Mouse (Mus musculus) heart, adult 2 months (tissue): ENCODE measurements around the gene Pml. TPM values are rescaled to one million over a fixed set of nuclear protein-coding genes. Genes with fewer than 3 reads are reported as not detected.
A peak's percentile ranks its signal among the peaks of the same experiment; 100 is the strongest.

ENCODE experiments used
- DNase-seq, 2 experiments: peaks; one replicate each; pipeline ENCODE4 v3.0.0; 2021
- H3K27ac ChIP-seq: fragments of 200-600 bp; 2 replicates; pipeline ENCODE4 v1.8.1; 2022
- H3K27me3 ChIP-seq: fragments of 200-500 bp; 2 replicates; pipeline ENCODE4 v1.6.1; 2012; ENCODE audit warnings: mild to moderate bottlenecking, low read length, inconsistent platforms, mixed read lengths; ENCODE audit not compliant: control insufficient read depth, insufficient read depth
- H3K36me3 ChIP-seq: fragments of 200-500 bp; 2 replicates; pipeline ENCODE4 v1.6.1; 2012; ENCODE audit warnings: low read length, inconsistent platforms; ENCODE audit not compliant: control insufficient read depth, insufficient read depth
- H3K4me1 ChIP-seq: fragments of 200-500 bp; 2 replicates; pipeline ENCODE4 v1.6.1; 2011; ENCODE audit warnings: low read length; ENCODE audit not compliant: control insufficient read depth, insufficient read depth
- H3K4me3 ChIP-seq: fragments of 200-600 bp; 2 replicates; pipeline ENCODE4 v1.8.1; 2022
- H3K79me2 ChIP-seq: fragments of 200-500 bp; replicated peaks from 2 replicates; pipeline ENCODE4 v1.6.1; 2012; ENCODE audit warnings: mild to moderate bottlenecking, inconsistent platforms, low read length, moderate library complexity, mixed read lengths; ENCODE audit not compliant: control insufficient read depth, insufficient read depth
- H3K9ac ChIP-seq: fragments of 200-500 bp; 2 replicates; pipeline ENCODE4 v1.6.1; 2012; ENCODE audit warnings: low read depth, mild to moderate bottlenecking, control low read depth, inconsistent platforms, low read length, mixed read lengths
- CTCF ChIP-seq: fragments of 200-600 bp; IDR thresholded peaks from 2 replicates; pipeline ENCODE4 v1.8.1; 2022; ENCODE audit warnings: antibody characterized with exemption, mild to moderate bottlenecking, moderate library complexity
- EP300 ChIP-seq: fragments of 200-500 bp; IDR thresholded peaks from 2 replicates; pipeline ENCODE4 v1.6.1; 2011; ENCODE audit warnings: low read depth, low read length, control low read depth; ENCODE audit not compliant: insufficient read depth
- POLR2A ChIP-seq: fragments of 200-500 bp; IDR thresholded peaks from 2 replicates; pipeline ENCODE4 v1.6.1; 2011; ENCODE audit warnings: mild to moderate bottlenecking, low read depth, low read length, control low read depth; ENCODE audit not compliant: insufficient read depth
- WGBS: fragments of 180-500 bp; shearing (Covaris S2); methylation state at CpG from one replicate; pipeline ENCODE4 v1.1.7; 2018; 5-methylcytosine and 5-hydroxymethylcytosine counted together
- intact Hi-C: fragments of 180-260 bp; cut with DNase I; formaldehyde crosslinking; loops from one replicate; pipeline ENCODE4 v1.15.1; 2025
- polyA plus RNA-seq: library from polyadenylated mRNA; depleted of rRNA; stranded (reverse); fragments of >200 nt; gene quantifications from 2 replicates; pipeline ENCODE4 v1.2.3, GENCODE M21; 2012
- total RNA-seq, 2 experiments: library from RNA; stranded (reverse); gene quantifications; 2 replicates each; pipeline ENCODE4 v1.2.3; 2021

Gene Pml
- total and polyA plus RNA-seq, 3 experiments = 7.5 to 10.4 (median 8.2) TPM

DNA sequence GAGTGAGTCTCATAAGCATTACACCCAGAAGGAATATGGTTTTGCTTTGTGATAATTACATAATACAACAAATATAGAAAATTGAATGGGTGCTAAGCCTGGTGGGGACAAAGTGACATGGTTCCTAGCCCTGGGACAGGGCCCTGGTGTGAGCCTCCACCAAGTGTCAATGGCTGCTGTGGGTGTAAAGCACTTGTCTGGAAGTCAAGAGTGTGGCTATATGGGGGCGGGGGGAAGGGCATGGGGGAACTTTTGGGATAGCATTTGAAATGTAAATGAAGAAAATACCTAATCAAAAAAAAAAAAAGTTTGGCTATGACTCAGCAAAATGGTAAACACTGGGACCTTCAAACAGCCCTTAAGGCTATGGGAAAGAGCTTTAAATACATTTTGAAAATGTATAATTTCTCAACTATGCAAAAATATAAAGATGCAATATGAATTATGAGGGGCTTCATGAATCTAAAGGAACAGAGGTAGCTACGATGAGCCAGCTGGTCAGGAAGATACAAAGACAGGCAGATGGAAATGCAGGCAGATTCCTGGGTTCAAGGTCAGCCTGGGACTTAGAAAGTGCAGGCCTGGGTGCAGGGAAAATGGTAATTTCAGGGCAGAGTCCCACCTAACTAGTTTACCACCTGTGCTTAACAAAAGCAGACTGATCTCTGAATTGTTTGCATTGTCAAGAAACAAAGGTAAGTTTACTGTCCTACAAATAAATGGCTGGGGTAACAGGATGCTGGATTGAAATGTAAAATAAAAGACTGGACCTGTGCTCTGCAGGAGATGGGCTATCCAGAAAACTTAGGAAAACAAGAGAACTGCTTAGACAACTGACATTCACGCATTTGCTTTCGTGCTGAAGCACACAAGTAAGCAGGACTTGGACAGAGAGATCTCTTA is 29.5 kb upstream of the Pml start:
- no peak for DNase-seq
- peaks cover 5% of the 10 kb centered on the region; the same call in 1 of the 2 replicates for H3K36me3 ChIP-seq
- WGBS = 76% methylated on average over 4 of the region's 4 CpGs
- peaks cover 13% of the 10 kb centered on the region for H3K4me1 ChIP-seq
- intact Hi-C loops = no loop called here
- H3K27me3 ChIP-seq = no peaks in the 10 kb centered on the region
- H3K4me3 ChIP-seq = no peak overlapping the region
- no peaks in the 10 kb centered on the region for H3K79me2 ChIP-seq
- TF ChIP-seq CTCF (no peak), EP300 (no peak), POLR2A (no peak)
- no peak overlapping the region for H3K27ac ChIP-seq
- no peak overlapping the region for H3K9ac ChIP-seq

DNA sequence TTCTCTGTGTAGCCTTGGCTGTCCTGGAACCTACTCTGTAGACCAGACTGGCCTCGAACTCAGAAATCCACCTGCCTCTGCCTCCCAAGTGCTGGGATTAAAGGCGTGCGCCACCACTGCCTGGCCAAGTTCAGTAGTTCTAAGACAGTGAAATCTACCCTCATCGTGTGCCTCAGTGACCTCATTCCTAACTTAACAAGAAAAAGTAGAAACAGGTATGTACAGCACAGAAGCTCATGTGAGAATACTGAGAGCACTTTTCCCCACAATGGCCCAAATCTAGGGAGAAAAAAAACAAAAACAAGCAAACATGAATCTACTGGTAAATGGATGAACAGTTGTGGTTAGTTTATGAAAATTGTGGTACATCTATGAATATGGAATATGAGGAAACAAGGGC is 28.7 kb upstream of the Pml start:
- H3K27ac ChIP-seq = no peak overlapping the region
- H3K4me1 ChIP-seq = peaks cover 13% of the 10 kb centered on the region
- WGBS = 93% methylated on average over 4 of the region's 4 CpGs
- peaks cover 5% of the 10 kb centered on the region; the same call in 1 of the 2 replicates for H3K36me3 ChIP-seq
- DNase-seq = no peak
- H3K4me3 ChIP-seq = no peak overlapping the region
- intact Hi-C loops = no loop called here
- H3K79me2 ChIP-seq = no peaks in the 10 kb centered on the region
- H3K27me3 ChIP-seq = no peaks in the 10 kb centered on the region
- no peak overlapping the region for H3K9ac ChIP-seq
- TF ChIP-seq CTCF (no peak), POLR2A (no peak), EP300 (no peak)

DNA sequence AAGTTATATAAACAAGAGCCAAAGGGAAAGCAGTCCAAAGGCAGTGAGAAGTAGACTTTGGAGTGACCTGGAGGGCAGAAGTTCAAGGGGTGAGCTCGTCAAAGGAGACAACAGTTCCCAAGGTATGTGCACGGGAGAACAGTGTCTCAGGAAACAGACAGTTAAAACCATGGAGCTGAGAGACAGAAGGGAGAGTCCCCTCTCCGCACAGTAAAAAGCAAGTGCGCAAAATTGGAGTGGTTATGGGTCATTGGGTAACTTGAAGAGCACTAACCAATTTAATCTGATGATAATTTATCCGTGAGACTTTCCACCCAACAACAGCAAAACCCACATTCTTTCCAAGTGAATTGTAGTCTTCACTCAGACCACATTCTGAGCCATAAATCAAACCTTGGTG is 26.8 kb upstream of the Pml start:
- intact Hi-C loops = no loop called here
- H3K27ac ChIP-seq = peak overlapping the region; percentile 87; the same call in 1 of the 2 replicates
- 78% methylated on average over 5 of the region's 5 CpGs for WGBS
- no peak for TF ChIP-seq POLR2A
- no peaks in the 10 kb centered on the region for H3K79me2 ChIP-seq
- no peaks in the 10 kb centered on the region for H3K27me3 ChIP-seq
- DNase-seq = no peak
- peaks cover 5% of the 10 kb centered on the region; the same call in 1 of the 2 replicates for H3K36me3 ChIP-seq
- no peak overlapping the region for H3K9ac ChIP-seq
- peaks cover 15% of the 10 kb centered on the region for H3K4me1 ChIP-seq
- H3K4me3 ChIP-seq = no peak overlapping the region

DNA sequence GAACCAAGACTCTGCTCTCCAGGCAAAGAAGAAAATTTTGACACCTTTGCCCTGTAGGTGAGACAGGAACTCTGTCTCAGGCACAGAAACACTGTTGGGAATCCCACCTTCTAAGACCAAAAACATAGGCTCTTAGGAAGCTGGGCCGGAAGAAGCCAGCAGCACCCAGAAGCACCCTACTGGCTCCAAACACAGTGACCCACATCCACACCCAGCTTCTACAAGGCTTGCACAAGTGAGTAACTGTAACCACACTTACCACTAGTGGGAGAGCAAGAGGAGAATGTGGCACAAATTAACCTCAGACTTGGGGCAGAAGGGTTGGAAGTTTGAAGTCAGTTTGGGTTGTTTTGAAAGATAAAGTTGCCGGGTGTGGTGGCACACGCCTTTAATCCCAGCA is 26.2 kb upstream of the Pml start:
- TF ChIP-seq EP300 (no peak), CTCF (no peak), POLR2A (no peak)
- no peak overlapping the region; the same call in 1 of the 2 replicates for H3K4me3 ChIP-seq
- peaks cover 15% of the 10 kb centered on the region for H3K4me1 ChIP-seq
- H3K9ac ChIP-seq = peak overlapping the region; percentile 7
- DNase-seq = no peak
- no peaks in the 10 kb centered on the region for H3K27me3 ChIP-seq
- H3K36me3 ChIP-seq = peaks cover 5% of the 10 kb centered on the region; the same call in 1 of the 2 replicates
- intact Hi-C loops = no loop called here
- H3K27ac ChIP-seq = peak overlapping the region; percentile 87
- WGBS = 57% methylated on average over 3 of the region's 3 CpGs
- H3K79me2 ChIP-seq = no peaks in the 10 kb centered on the region

DNA sequence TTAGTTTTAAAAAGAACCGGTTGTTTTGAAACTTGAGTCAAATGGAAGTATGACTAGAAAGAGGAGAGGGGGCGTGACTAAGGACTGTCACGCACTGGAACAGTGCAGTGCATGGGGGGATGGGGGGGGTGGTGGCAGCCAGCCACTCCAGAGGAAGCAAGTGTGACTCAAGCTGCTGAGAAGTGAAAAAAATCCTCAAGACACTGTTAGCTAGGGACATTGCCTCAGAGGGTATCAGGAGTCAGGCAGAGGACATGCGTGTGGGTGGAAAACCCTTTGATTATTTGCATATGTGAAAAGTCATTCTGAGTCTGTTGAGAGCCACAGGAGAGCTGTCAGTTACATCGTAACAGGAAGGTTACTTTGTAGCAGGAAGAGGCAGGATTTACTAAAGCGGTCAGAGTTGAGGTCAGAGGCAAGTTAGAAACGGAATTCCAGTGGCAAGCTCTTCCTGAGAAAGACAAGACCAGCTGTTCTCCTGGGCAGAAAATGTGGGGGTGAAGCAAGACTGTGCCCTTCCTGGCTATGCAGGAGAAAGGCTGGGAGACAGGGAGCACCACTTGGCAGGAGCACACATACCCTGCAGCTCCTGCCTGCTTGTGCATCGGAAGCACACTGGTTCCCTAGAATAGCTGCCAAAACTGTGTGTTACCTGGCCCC is 25.7 kb upstream of the Pml start:
- Histone ChIP-seq H3K27me3 (no peaks in the 10 kb centered on the region), H3K79me2 (no peaks in the 10 kb centered on the region), H3K4me1 (peaks cover 11% of the 10 kb centered on the region), H3K36me3 (peaks cover 5% of the 10 kb centered on the region; the same call in 1 of the 2 replicates), H3K9ac (peak overlapping the region; percentile 7), H3K27ac (peak overlapping the region; percentile 87), H3K4me3 (peak overlapping the region; percentile 11; the same call in 1 of the 2 replicates)
- 4% methylated on average over 8 of the region's 8 CpGs for WGBS
- no peak for TF ChIP-seq CTCF
- peak; percentile 54; the same call in 1 of the 2 replicates for TF ChIP-seq POLR2A
- TF ChIP-seq EP300 = 0 out of 2 replicates have a peak, but pooled peaks have one; percentile 16
- intact Hi-C loops = no loop called here
- DNase-seq = peak; percentile 44 to 56

DNA sequence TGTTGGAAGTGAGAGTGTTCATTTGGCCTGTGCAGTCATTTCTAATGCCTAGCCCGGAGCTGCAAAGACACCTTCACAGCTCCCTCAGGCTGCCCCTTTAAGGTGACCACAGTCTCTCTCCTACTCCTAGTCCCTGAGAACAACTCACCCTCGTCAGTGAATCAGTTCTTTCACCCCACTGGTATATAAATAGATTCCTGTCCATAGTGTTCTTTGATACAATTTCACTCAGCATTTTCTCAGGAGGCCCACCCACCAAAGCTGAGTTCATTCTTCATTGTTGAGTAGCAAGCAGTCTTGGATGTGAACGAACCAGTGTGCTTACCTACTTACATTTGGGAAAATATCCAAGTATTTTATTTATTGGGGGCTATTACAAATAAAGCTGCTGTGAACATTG is 25.0 kb upstream of the Pml start:
- WGBS = 35% methylated on average over 3 of the region's 3 CpGs
- no peak for DNase-seq
- H3K4me1 ChIP-seq = peaks cover 10% of the 10 kb centered on the region
- H3K36me3 ChIP-seq = peaks cover 5% of the 10 kb centered on the region; the same call in 1 of the 2 replicates
- H3K27ac ChIP-seq = peak overlapping the region; percentile 87
- H3K9ac ChIP-seq = no peak overlapping the region
- TF ChIP-seq CTCF = no peak
- no peak for TF ChIP-seq EP300
- TF ChIP-seq POLR2A = no peak
- no peaks in the 10 kb centered on the region for H3K79me2 ChIP-seq
- intact Hi-C loops = no loop called here
- no peaks in the 10 kb centered on the region for H3K27me3 ChIP-seq
- no peak overlapping the region for H3K4me3 ChIP-seq
